Mouse (Mus musculus): ENCODE measurements around the gene Adamtsl4.
"Not testable (repeated sequence)": the region's sequence is repeated elsewhere in the genome, so short reads cannot be mapped to it uniquely, and the experiment has no call there.

Gene Adamtsl4

GRCm38 (mm10) chr3:95676745-95677419 is 10.8 kb downstream of the Adamtsl4 start:
- no peak for DNase-seq (ENCODE audit: low read depth, low spot score)

- DNase-seq (ENCODE audit: low read depth, low spot score) = peak; percentile 79
These were observed 12.2 kb downstream of the Adamtsl4 start for GRCm38 (mm10) chr3:95675301-95676092.

- DNase-seq (ENCODE audit: low read depth, low spot score) = no peak
These were observed 12.9 kb downstream of the Adamtsl4 start for GRCm38 (mm10) chr3:95674812-95675211.

GRCm38 (mm10) chr3:95674236-95674635 is 13.5 kb downstream of the Adamtsl4 start:
- DNase-seq (ENCODE audit: low read depth, low spot score) = peak; percentile 83

GRCm38 (mm10) chr3:95673707-95674211 is 14.0 kb downstream of the Adamtsl4 start:
- no peak for DNase-seq (ENCODE audit: low read depth, low spot score)

GRCm38 (mm10) chr3:95672861-95673706 is 14.6 kb downstream of the Adamtsl4 start:
- DNase-seq (ENCODE audit: low read depth, low spot score) = no peak

GRCm38 (mm10) chr3:95672461-95672860 is 15.3 kb downstream of the Adamtsl4 start:
- DNase-seq (ENCODE audit: low read depth, low spot score) = no peak

GRCm38 (mm10) chr3:95671201-95671600 is 16.5 kb downstream of the Adamtsl4 start:
- no peak for DNase-seq (ENCODE audit: low read depth, low spot score)

- not testable (repeated sequence) for DNase-seq (ENCODE audit: low read depth, low spot score)
These were observed 17.3 kb downstream of the Adamtsl4 start for GRCm38 (mm10) chr3:95670419-95670818.

GRCm38 (mm10) chr3:95669309-95669665 is 18.4 kb downstream of the Adamtsl4 start:
- no peak for DNase-seq (ENCODE audit: low read depth, low spot score)

- DNase-seq (ENCODE audit: low read depth, low spot score) = no peak
These were observed 19.0 kb downstream of the Adamtsl4 start for GRCm38 (mm10) chr3:95668589-95669308.

- DNase-seq (ENCODE audit: low read depth, low spot score) = no peak
These were observed 19.7 kb downstream of the Adamtsl4 start for GRCm38 (mm10) chr3:95668026-95668425.

- no peak for DNase-seq (ENCODE audit: low read depth, low spot score)
These were observed 20.2 kb downstream of the Adamtsl4 start for GRCm38 (mm10) chr3:95667521-95667920.

GRCm38 (mm10) chr3:95666124-95666844 is 21.4 kb downstream of the Adamtsl4 start:
- no peak for DNase-seq (ENCODE audit: low read depth, low spot score)

- no peak for DNase-seq (ENCODE audit: low read depth, low spot score)
These were observed 22.8 kb downstream of the Adamtsl4 start for GRCm38 (mm10) chr3:95664940-95665352.

GRCm38 (mm10) chr3:95663969-95664608 is 23.6 kb downstream of the Adamtsl4 start:
- DNase-seq (ENCODE audit: low read depth, low spot score) = no peak

GRCm38 (mm10) chr3:95663486-95663885 is 24.2 kb downstream of the Adamtsl4 start:
- DNase-seq (ENCODE audit: low read depth, low spot score) = no peak

GRCm38 (mm10) chr3:95662724-95663449 is 24.8 kb downstream of the Adamtsl4 start:
- no peak for DNase-seq (ENCODE audit: low read depth, low spot score)

GRCm38 (mm10) chr3:95661945-95662715 is 25.6 kb downstream of the Adamtsl4 start:
- no peak for DNase-seq (ENCODE audit: low read depth, low spot score)

Data from forelimb bud, embryonic 11.5 days (tissue).